Mouse (Mus musculus): ENCODE measurements at regions not wholly inside any gene's neighbourhood (a gene's known extent, or its start where the extent isn't known, plus 50 kb on each side); places are given as distances from the start of the nearest gene placed in this dataset.

DNA sequence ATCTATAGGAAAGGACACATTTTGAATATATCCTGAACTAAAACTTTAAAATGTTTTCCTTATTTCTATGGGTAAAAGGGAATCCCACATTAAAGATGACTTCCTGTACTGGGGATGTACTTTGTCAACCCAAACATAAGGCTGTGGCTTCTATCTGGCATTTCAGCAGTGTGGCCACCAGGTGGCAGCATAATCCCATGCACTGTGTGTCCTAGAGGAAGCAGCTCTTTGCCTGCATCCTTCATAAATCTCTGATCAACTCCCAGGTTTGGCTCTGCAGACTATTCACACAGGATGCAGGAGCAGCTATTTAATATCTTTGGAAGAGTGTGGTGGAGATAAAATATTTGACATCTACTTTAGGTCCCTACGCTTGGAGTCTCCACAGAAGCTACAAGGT lies 59.1 kb downstream of the Bmp15 start:
- no peaks in the 10 kb centered on the region for H3K9me3 ChIP-seq (ENCODE audit: control insufficient read depth, low read length)
- H3K4me2 ChIP-seq (ENCODE audit: low read length): no peak overlapping the region
- H3K27ac ChIP-seq (ENCODE audit: low read depth, low read length): no peak overlapping the region
- no peak overlapping the region for H3K4me3 ChIP-seq (ENCODE audit: low read length)
- H3K9ac ChIP-seq (ENCODE audit: low read depth, low read length): no peak overlapping the region
- no peaks in the 10 kb centered on the region for H3K4me1 ChIP-seq (ENCODE audit: control insufficient read depth, insufficient read depth, low read depth, low read length)
- ATAC-seq: peak; percentile 91
- WGBS: 86% methylated on average over 1 of the region's 1 CpGs
- no peaks in the 10 kb centered on the region for H3K36me3 ChIP-seq (ENCODE audit: control insufficient read depth, insufficient read depth, low read length)
- H3K27me3 ChIP-seq (replicated peaks; ENCODE audit: control insufficient read depth, insufficient read depth, low read length): no peaks in the 10 kb centered on the region

DNA sequence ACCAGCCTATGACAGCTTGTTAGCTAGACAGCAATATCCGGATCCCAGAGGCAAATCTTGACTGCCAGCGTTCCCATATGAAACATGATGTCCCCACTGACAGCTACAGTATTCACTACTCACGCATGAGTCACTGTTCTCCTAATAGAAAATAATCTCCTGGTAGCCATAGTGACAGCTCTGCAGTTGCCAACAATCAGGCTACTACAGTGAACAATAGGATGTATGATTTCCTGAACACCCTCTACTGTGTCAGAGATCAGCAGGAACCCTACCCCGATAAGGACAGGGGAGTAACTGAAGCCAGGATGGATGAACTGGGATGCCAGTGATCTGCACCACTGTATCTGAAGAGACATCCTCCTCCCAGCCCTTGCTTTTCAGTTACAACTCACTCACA lies 62.0 kb downstream of the Bmp15 start:
- Histone ChIP-seq H3K9me3 (ENCODE audit: control insufficient read depth, low read length) (no peaks in the 10 kb centered on the region), H3K4me1 (ENCODE audit: control insufficient read depth, insufficient read depth, low read depth, low read length) (no peaks in the 10 kb centered on the region), H3K4me2 (ENCODE audit: low read length) (no peak overlapping the region), H3K36me3 (ENCODE audit: control insufficient read depth, insufficient read depth, low read length) (no peaks in the 10 kb centered on the region), H3K27ac (ENCODE audit: low read depth, low read length) (no peak overlapping the region), H3K27me3 (replicated peaks; ENCODE audit: control insufficient read depth, insufficient read depth, low read length) (no peaks in the 10 kb centered on the region), H3K9ac (ENCODE audit: low read depth, low read length) (no peak overlapping the region), H3K4me3 (ENCODE audit: low read length) (no peak overlapping the region)
- ATAC-seq: no peak
- 64% methylated on average over 4 of the region's 4 CpGs for WGBS

DNA sequence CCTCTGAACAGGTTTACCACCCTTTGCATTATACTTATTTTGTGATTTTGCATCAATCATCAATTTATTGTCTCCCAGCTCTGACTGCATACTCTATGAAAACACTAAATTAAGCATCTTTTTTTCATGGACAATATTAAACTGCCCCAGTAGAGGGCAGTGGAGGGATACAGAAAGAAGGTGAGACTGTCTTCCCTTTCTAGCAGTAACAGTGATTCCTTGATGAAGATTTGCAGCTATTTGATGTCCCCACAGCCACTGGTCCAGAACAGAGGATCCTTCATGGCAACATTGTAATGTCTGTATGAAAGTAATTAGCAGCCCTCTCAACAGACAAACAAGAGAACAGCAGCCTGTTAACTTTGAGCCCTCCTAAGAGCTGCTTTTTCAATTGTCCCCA lies 66.5 kb downstream of the Bmp15 start:
- H3K27me3 ChIP-seq (replicated peaks; ENCODE audit: control insufficient read depth, insufficient read depth, low read length): no peaks in the 10 kb centered on the region
- no peak overlapping the region for H3K4me2 ChIP-seq (ENCODE audit: low read length)
- no peak; the same call in 1 of the 2 replicates for ATAC-seq
- no peak overlapping the region for H3K9ac ChIP-seq (ENCODE audit: low read depth, low read length)
- no peak overlapping the region for H3K4me3 ChIP-seq (ENCODE audit: low read length)
- H3K9me3 ChIP-seq (ENCODE audit: control insufficient read depth, low read length): no peaks in the 10 kb centered on the region
- no peak overlapping the region for H3K27ac ChIP-seq (ENCODE audit: low read depth, low read length)
- no peaks in the 10 kb centered on the region for H3K4me1 ChIP-seq (ENCODE audit: control insufficient read depth, insufficient read depth, low read depth, low read length)
- H3K36me3 ChIP-seq (ENCODE audit: control insufficient read depth, insufficient read depth, low read length): no peaks in the 10 kb centered on the region

DNA sequence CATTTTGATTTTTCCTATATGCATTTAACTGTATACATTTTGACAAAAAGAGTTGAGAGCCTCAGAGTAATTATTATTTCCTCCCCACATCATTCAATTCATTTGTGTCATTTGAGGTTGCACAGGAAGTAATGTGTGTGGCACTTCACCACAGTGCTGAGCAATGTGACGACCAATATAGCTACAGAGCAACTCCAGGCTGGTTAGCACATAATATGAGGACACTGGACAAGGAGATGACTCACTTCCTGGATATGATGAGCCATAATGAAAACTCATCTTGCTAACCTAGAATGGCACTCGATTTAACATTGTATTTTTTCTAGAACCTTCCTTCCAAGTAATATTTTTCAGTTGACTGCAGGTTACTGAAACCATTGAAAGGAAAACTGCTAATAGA lies 67.6 kb downstream of the Bmp15 start:
- Histone ChIP-seq H3K27me3 (replicated peaks; ENCODE audit: control insufficient read depth, insufficient read depth, low read length) (no peaks in the 10 kb centered on the region), H3K4me2 (ENCODE audit: low read length) (no peak overlapping the region), H3K9ac (ENCODE audit: low read depth, low read length) (no peak overlapping the region), H3K36me3 (ENCODE audit: control insufficient read depth, insufficient read depth, low read length) (no peaks in the 10 kb centered on the region), H3K4me1 (ENCODE audit: control insufficient read depth, insufficient read depth, low read depth, low read length) (no peaks in the 10 kb centered on the region), H3K9me3 (ENCODE audit: control insufficient read depth, low read length) (no peaks in the 10 kb centered on the region), H3K27ac (ENCODE audit: low read depth, low read length) (no peak overlapping the region), H3K4me3 (ENCODE audit: low read length) (no peak overlapping the region)
- no peak for ATAC-seq
- 70% methylated on average over 2 of the region's 2 CpGs for WGBS

All from hindbrain, embryonic 16.5 days (tissue).